Mouse (Mus musculus): ENCODE measurements around the gene Rps27l. TPM values are rescaled to one million over a fixed set of nuclear protein-coding genes. Genes with fewer than 3 reads are reported as not detected.
A peak's percentile ranks its signal among the peaks of the same experiment; 100 is the strongest.

Gene Rps27l
- total RNA-seq (2012; rRNA removed) (502 and 524 TPM in 2 replicates), polyA plus RNA-seq (2012; ENCODE audit: insufficient read depth in 1 of 2, insufficient read length in 2 of 2, low read depth in 1 of 2, low replicate concordance in 2 of 2, missing spikeins in 1 of 2) (100 to 1,000 TPM in 1 of 2 experiments, not detected in 1; 469 TPM)

DNA sequence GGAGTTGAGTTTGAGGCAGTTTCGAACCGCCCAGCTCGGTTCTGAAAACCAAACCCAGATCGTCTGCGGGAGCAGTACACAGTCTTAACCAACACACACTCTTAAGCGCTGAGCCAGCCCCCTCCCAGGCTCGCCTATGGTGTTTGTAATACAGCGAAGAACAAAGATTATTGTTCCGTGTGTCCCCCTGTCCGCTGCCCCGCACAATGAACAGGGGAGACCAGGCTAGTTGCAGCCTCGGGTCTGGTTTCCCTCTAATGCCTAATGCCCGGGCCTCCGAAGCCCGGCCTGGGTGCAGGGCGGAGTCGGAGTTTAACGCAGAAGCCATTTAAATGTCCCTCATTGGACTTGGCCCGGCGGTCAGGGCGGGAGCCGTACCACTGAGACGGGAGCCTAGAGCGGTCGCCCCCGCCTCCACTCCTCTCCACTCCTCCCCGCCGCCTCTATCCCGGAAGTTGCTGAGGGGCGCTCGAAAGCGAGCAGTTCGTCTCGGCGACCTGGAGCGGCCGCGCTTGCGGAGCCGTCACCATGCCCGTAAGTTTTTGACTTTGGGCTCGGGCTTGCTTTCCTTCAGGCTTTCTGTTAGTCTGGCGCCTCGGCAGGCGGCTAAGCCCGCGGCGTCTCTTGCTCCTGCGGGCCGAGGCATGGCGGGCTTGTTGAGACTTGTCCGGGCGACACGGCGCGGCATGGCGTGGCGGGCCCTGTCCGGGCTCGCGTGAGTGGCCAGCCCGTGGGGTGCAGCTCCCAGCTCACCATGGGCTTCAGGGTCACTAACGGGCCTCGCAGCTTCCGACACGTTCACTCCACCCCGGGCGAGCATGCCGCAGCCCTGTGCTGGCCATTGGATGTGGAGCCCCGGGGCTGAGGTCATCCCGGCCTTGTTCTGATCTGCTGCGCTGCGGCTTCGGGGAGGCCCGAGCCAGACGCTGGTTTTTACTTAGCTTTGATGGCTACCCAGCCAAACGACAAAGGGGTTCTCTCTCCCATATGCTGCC, at the start of gene Rps27l:
Rps27l (plus strand) TSS at position 440 of the 995 bp plus-strand sequence.
- H3K27me3 ChIP-seq (ENCODE audit: control insufficient read depth in 1 of 2, insufficient read depth in 2 of 2, low read length in 2 of 2), result no peaks in the 10 kb centered on the region
- H3K4me3 ChIP-seq (ENCODE audit: control insufficient read depth in 1 of 2, insufficient read depth in 1 of 2, low read depth in 2 of 2, low read length in 2 of 2), result peak within 1 kb of the TSS; percentile 86 to 93
- H3K79me2 ChIP-seq (ENCODE audit: control insufficient read depth, insufficient read depth, low read length, poor library complexity), result peaks cover 9% of the 10 kb centered on the region
- peak within 1 kb of the TSS; percentile 73 for H3K27ac ChIP-seq (ENCODE audit: control insufficient read depth, low read depth, low read length)
- peak; percentile 98 for DNase-seq (ENCODE audit: low read depth, low spot score)
- H3K4me1 ChIP-seq (ENCODE audit: control insufficient read depth in 1 of 2, insufficient read depth in 2 of 2, low read length in 2 of 2), result peaks cover 3 to 4% of the 10 kb centered on the region in 2 experiments; a peak in 2 of 4 replicates
- H3K36me3 ChIP-seq (ENCODE audit: control insufficient read depth in 1 of 2, insufficient read depth in 2 of 2, low read length in 2 of 2), result peaks cover 9 to 18% of the 10 kb centered on the region in 2 experiments
- H3K9me3 ChIP-seq (replicated peaks; ENCODE audit: insufficient read depth, low read length), result no peaks in the 10 kb centered on the region
- H3K9ac ChIP-seq (ENCODE audit: control insufficient read depth, low read depth, low read length, poor library complexity, severe bottlenecking), result peak within 1 kb of the TSS; percentile 95
- TF ChIP-seq TBP (IDR thresholded peaks at IDR 0.05; ENCODE audit: low read depth, low read length) (peak; percentile 89), BHLHE40 (IDR thresholded peaks at IDR 0.05; ENCODE audit: borderline replicate concordance, low read depth, low read length) (no peak), E2F4 (IDR thresholded peaks at IDR 0.05; ENCODE audit: borderline replicate concordance, low read depth, low read length) (0 out of 2 replicates have a peak, but pooled peaks have one; percentile 36), EP300 (IDR thresholded peaks at IDR 0.05; ENCODE audit: low read depth in 1 of 2, low read length in 2 of 2) (no peak), MXI1 (IDR thresholded peaks at IDR 0.05; ENCODE audit: low read depth, low read length) (peak; percentile 93), CHD1 (IDR thresholded peaks at IDR 0.05; ENCODE audit: low read depth, low read length) (no peak; the same call in 1 of the 2 replicates), ZNF384 (IDR thresholded peaks at IDR 0.05; ENCODE audit: low read depth, low read length) (no peak), NRF1 (IDR thresholded peaks at IDR 0.05; ENCODE audit: insufficient read depth, low read depth, low read length, poor library complexity, severe bottlenecking) (no peak), ETS1 (IDR thresholded peaks at IDR 0.05; ENCODE audit: low read depth, low read length) (peak; percentile 51; the same call in 1 of the 2 replicates), HCFC1 (IDR thresholded peaks at IDR 0.05; ENCODE audit: low read depth, low read length) (peak; percentile 88), TCF12 (IDR thresholded peaks at IDR 0.05; ENCODE audit: low read depth, low read length) (peak; percentile 85), SIN3A (IDR thresholded peaks at IDR 0.05; ENCODE audit: low read length) (peak; percentile 96), ZMIZ1 (IDR thresholded peaks at IDR 0.05; ENCODE audit: low read depth, low read length) (peak; percentile 94), GABPA (IDR thresholded peaks at IDR 0.05; ENCODE audit: low read depth, low read length) (peak; percentile 47; the same call in 1 of the 2 replicates), CTCF (IDR thresholded peaks at IDR 0.05 in 2 of 3, conservative IDR thresholded peaks at IDR 0.05 in 1 of 3; ENCODE audit: control insufficient read depth in 1 of 3, insufficient read depth in 1 of 3, low read depth in 2 of 3, low read length in 3 of 3, poor library complexity in 1 of 3, severe bottlenecking in 1 of 3) (no peak), MEF2A (IDR thresholded peaks at IDR 0.05; ENCODE audit: extremely low read depth, insufficient replicate concordance, low read depth, low read length, poor library complexity, severe bottlenecking) (no peak), USF1 (IDR thresholded peaks at IDR 0.05; ENCODE audit: low read depth, low read length) (no peak), POLR2AphosphoS5 (IDR thresholded peaks at IDR 0.05; ENCODE audit: borderline replicate concordance, low read depth, low read length) (no peak), POLR2AphosphoS2 (IDR thresholded peaks at IDR 0.05; ENCODE audit: low read length) (peak; percentile 85), MAFK (IDR thresholded peaks at IDR 0.05; ENCODE audit: borderline replicate concordance, low read depth, low read length) (no peak), RAD21 (IDR thresholded peaks at IDR 0.05; ENCODE audit: low read depth, low read length) (no peak), CHD2 (IDR thresholded peaks at IDR 0.05; ENCODE audit: low read length) (no peak), ZKSCAN1 (IDR thresholded peaks at IDR 0.05; ENCODE audit: low read depth, low read length) (no peak), MYB (IDR thresholded peaks at IDR 0.05; ENCODE audit: low read depth, low read length) (no peak), TAL1 (IDR thresholded peaks at IDR 0.05; ENCODE audit: low read length) (no peak), KAT2A (conservative IDR thresholded peaks at IDR 0.05; ENCODE audit: low read depth, low read length) (peak; percentile 52; the same call in 1 of the 2 replicates), NELFE (IDR thresholded peaks at IDR 0.05; ENCODE audit: low read depth, low read length) (peak; percentile 93), USF2 (IDR thresholded peaks at IDR 0.05; ENCODE audit: borderline replicate concordance in 1 of 2, insufficient read depth in 1 of 2, low read depth in 1 of 2, low read length in 2 of 2) (no peak), RCOR1 (IDR thresholded peaks at IDR 0.05; ENCODE audit: low read depth, low read length) (no peak), SMC3 (IDR thresholded peaks at IDR 0.05; ENCODE audit: low read depth, low read length) (no peak), ELF1 (IDR thresholded peaks at IDR 0.05; ENCODE audit: low read depth, low read length) (peak; percentile 99), GATA1 (IDR thresholded peaks at IDR 0.05; ENCODE audit: low read depth, low read length) (no peak), ZC3H11A (IDR thresholded peaks at IDR 0.05; ENCODE audit: low read depth, low read length) (no peak)

All from MEL (cell line).